Mouse (Mus musculus): ENCODE results near the gene Prss45.
"Not testable (repeated sequence)": the region's sequence is repeated elsewhere in the genome, so short reads cannot be mapped to it uniquely, and the experiment has no call there.

Gene Prss45

GRCm38 (mm10) chr9:110834411-110834810 is at the start of gene Prss45:
Gene Prss45 (plus strand): TSS chr9:110834588.
- no peak for DNase-seq (ENCODE audit: low spot score in 2 of 2)

- no peak for DNase-seq (ENCODE audit: low spot score in 2 of 2)
These were observed 46.2 kb upstream of the Prss45 start for GRCm38 (mm10) chr9:110788169-110788568.

GRCm38 (mm10) chr9:110790462-110790861 is 43.9 kb upstream of the Prss45 start:
- no peak for DNase-seq (ENCODE audit: low spot score in 2 of 2)

GRCm38 (mm10) chr9:110797013-110797412 is 37.4 kb upstream of the Prss45 start:
- no peak for DNase-seq (ENCODE audit: low spot score in 2 of 2)

- DNase-seq (ENCODE audit: low spot score in 2 of 2) = no peak
These were observed 36.5 kb upstream of the Prss45 start, which contains the start of gene Prss42 for GRCm38 (mm10) chr9:110797866-110798265. Gene Prss42 (plus strand): TSS chr9:110798166.

- DNase-seq (ENCODE audit: low spot score in 2 of 2) = no peak
These were observed 33.4 kb upstream of the Prss45 start for GRCm38 (mm10) chr9:110800834-110801479.

GRCm38 (mm10) chr9:110803294-110803693 is 31.1 kb upstream of the Prss45 start:
- DNase-seq (ENCODE audit: low spot score in 2 of 2) = no peak

GRCm38 (mm10) chr9:110810051-110810450 is 24.3 kb upstream of the Prss45 start:
- no peak for DNase-seq (ENCODE audit: low spot score in 2 of 2)

- DNase-seq (ENCODE audit: low spot score in 2 of 2) = no peak
These were observed 20.6 kb upstream of the Prss45 start, which contains the start of gene Prss44 for GRCm38 (mm10) chr9:110813789-110814188. Gene Prss44 (plus strand): TSS chr9:110813994.

GRCm38 (mm10) chr9:110820546-110820945 is 13.8 kb upstream of the Prss45 start:
- DNase-seq (ENCODE audit: low spot score in 2 of 2) = not testable (repeated sequence)

GRCm38 (mm10) chr9:110821436-110821835 is 13.0 kb upstream of the Prss45 start:
- no peak for DNase-seq (ENCODE audit: low spot score in 2 of 2)

GRCm38 (mm10) chr9:110825426-110825825 is 9.0 kb upstream of the Prss45 start:
- no peak for DNase-seq (ENCODE audit: low spot score in 2 of 2)

GRCm38 (mm10) chr9:110825832-110826231 is 8.6 kb upstream of the Prss45 start:
- no peak for DNase-seq (ENCODE audit: low spot score in 2 of 2)

GRCm38 (mm10) chr9:110826390-110826789 is 8.0 kb upstream of the Prss45 start, which contains the start of gene Prss43:
Gene Prss43 (plus strand): TSS chr9:110826690.
- DNase-seq (ENCODE audit: low spot score in 2 of 2) = no peak

- no peak for DNase-seq (ENCODE audit: low spot score in 2 of 2)
These were observed 1.4 kb upstream of the Prss45 start for GRCm38 (mm10) chr9:110833021-110833420.

- DNase-seq (ENCODE audit: low spot score in 2 of 2) = no peak
These were observed 573 bp downstream of the Prss45 start for GRCm38 (mm10) chr9:110834961-110835360.

- peak in 1 of 2 experiments; percentile 19 for DNase-seq (ENCODE audit: low spot score in 2 of 2)
These were observed 1.7 kb downstream of the Prss45 start for GRCm38 (mm10) chr9:110836112-110836511.

GRCm38 (mm10) chr9:110840905-110841304 is 6.5 kb downstream of the Prss45 start:
- no peak for DNase-seq (ENCODE audit: low spot score in 2 of 2)

GRCm38 (mm10) chr9:110841438-110841837 is 7.0 kb downstream of the Prss45 start:
- DNase-seq (ENCODE audit: low spot score in 2 of 2) = no peak

GRCm38 (mm10) chr9:110844206-110844605 is 9.8 kb downstream of the Prss45 start, which contains the start of gene Prss46:
Gene Prss46 (plus strand): TSS chr9:110844506.
- DNase-seq (ENCODE audit: low spot score in 2 of 2) = no peak

GRCm38 (mm10) chr9:110849162-110849561 is 14.8 kb downstream of the Prss45 start:
- DNase-seq (ENCODE audit: low spot score in 2 of 2) = no peak

GRCm38 (mm10) chr9:110855903-110856302 is 21.5 kb downstream of the Prss45 start:
- DNase-seq (ENCODE audit: low spot score in 2 of 2) = no peak

- no peak for DNase-seq (ENCODE audit: low spot score in 2 of 2)
These were observed 22.5 kb downstream of the Prss45 start for GRCm38 (mm10) chr9:110856920-110857319.
